Mouse (Mus musculus): Measurements from ENCODE around the gene Pnkd. TPM values are rescaled to one million over a fixed set of nuclear protein-coding genes. Genes with fewer than 3 reads are reported as not detected.

The Pnkd gene
- polyA plus RNA-seq (2015; fragmentation: Illumina TruSeq; extraction: RNeasy Lipid Tissue Mini Kit (QIAGEN cat#74804); ENCODE audit: low read depth, low replicate concordance), result 190 TPM

GRCm38 (mm10) chr1:74284543-74285160, at the start of gene Pnkd, which contains the start of gene Aamp:
TSS of gene Pnkd (plus strand) at chr1:74284930.
TSS of gene Aamp (minus strand) at chr1:74284738.

GRCm38 (mm10) chr1:74235938-74236589, 48.7 kb upstream of the Pnkd start, which contains the start of gene Arpc2:
TSS of gene Arpc2 (plus strand) at chr1:74236084.

GRCm38 (mm10) chr1:74278538-74278937, 6.2 kb upstream of the Pnkd start, which contains the start of gene Gpbar1:
TSS of gene Gpbar1 (plus strand) at chr1:74278550.

GRCm38 (mm10) chr1:74305522-74305921, 20.8 kb downstream of the Pnkd start, which contains the start of gene Tmbim1:
TSS of gene Tmbim1 (minus strand) at chr1:74305622.

GRCm38 (mm10) chr1:74361812-74362211, 77.1 kb downstream of the Pnkd start, which contains the start of gene Catip:
TSS of gene Catip (plus strand) at chr1:74362108.

GRCm38 (mm10) chr1:74374980-74375379, 90.2 kb downstream of the Pnkd start, which contains the start of gene Slc11a1:
TSS of gene Slc11a1 (plus strand) at chr1:74375195.

GRCm38 (mm10) chr1:74390924-74391748, 106.4 kb downstream of the Pnkd start, which contains the start of gene Ctdsp1:
TSS of gene Ctdsp1 (plus strand) at chr1:74391509.

Other genes with a start within 250 kb of the Pnkd start
- 17.1 TPM for gene Tns1, start 160.5 kb upstream of the Pnkd start, polyA plus RNA-seq (2015; fragmentation: Illumina TruSeq; extraction: RNeasy Lipid Tissue Mini Kit (QIAGEN cat#74804); ENCODE audit: low read depth, low replicate concordance)
- not detected for gene Rufy4, start 159.4 kb upstream of the Pnkd start, polyA plus RNA-seq (2015; fragmentation: Illumina TruSeq; extraction: RNeasy Lipid Tissue Mini Kit (QIAGEN cat#74804); ENCODE audit: low read depth, low replicate concordance)
- not detected for gene Cxcr2, start 130.9 kb upstream of the Pnkd start, polyA plus RNA-seq (2015; fragmentation: Illumina TruSeq; extraction: RNeasy Lipid Tissue Mini Kit (QIAGEN cat#74804); ENCODE audit: low read depth, low replicate concordance)
- not detected for gene Cxcr1, start 90.3 kb upstream of the Pnkd start, polyA plus RNA-seq (2015; fragmentation: Illumina TruSeq; extraction: RNeasy Lipid Tissue Mini Kit (QIAGEN cat#74804); ENCODE audit: low read depth, low replicate concordance)
- gene Arpc2, start 48.8 kb upstream of the Pnkd start, polyA plus RNA-seq (2015; fragmentation: Illumina TruSeq; extraction: RNeasy Lipid Tissue Mini Kit (QIAGEN cat#74804); ENCODE audit: low read depth, low replicate concordance), result 293 TPM
- not detected for gene Gpbar1, start 6.4 kb upstream of the Pnkd start, polyA plus RNA-seq (2015; fragmentation: Illumina TruSeq; extraction: RNeasy Lipid Tissue Mini Kit (QIAGEN cat#74804); ENCODE audit: low read depth, low replicate concordance)
- gene Aamp, start 192 bp upstream of the Pnkd start, polyA plus RNA-seq (2015; fragmentation: Illumina TruSeq; extraction: RNeasy Lipid Tissue Mini Kit (QIAGEN cat#74804); ENCODE audit: low read depth, low replicate concordance), result 163 TPM
- gene Tmbim1, start 20.7 kb downstream of the Pnkd start, polyA plus RNA-seq (2015; fragmentation: Illumina TruSeq; extraction: RNeasy Lipid Tissue Mini Kit (QIAGEN cat#74804); ENCODE audit: low read depth, low replicate concordance), result 43.4 TPM
- gene Catip, start 77.2 kb downstream of the Pnkd start, polyA plus RNA-seq (2015; fragmentation: Illumina TruSeq; extraction: RNeasy Lipid Tissue Mini Kit (QIAGEN cat#74804); ENCODE audit: low read depth, low replicate concordance), result 3.0 TPM
- gene Slc11a1, start 90.3 kb downstream of the Pnkd start, polyA plus RNA-seq (2015; fragmentation: Illumina TruSeq; extraction: RNeasy Lipid Tissue Mini Kit (QIAGEN cat#74804); ENCODE audit: low read depth, low replicate concordance), result 5.6 TPM
- gene Ctdsp1, start 106.6 kb downstream of the Pnkd start, polyA plus RNA-seq (2015; fragmentation: Illumina TruSeq; extraction: RNeasy Lipid Tissue Mini Kit (QIAGEN cat#74804); ENCODE audit: low read depth, low replicate concordance), result 21.4 TPM
- 0.31 TPM for gene Vil1, start 124.4 kb downstream of the Pnkd start, polyA plus RNA-seq (2015; fragmentation: Illumina TruSeq; extraction: RNeasy Lipid Tissue Mini Kit (QIAGEN cat#74804); ENCODE audit: low read depth, low replicate concordance)
- 23.2 TPM for gene Cnot9, start 221.1 kb downstream of the Pnkd start, polyA plus RNA-seq (2015; fragmentation: Illumina TruSeq; extraction: RNeasy Lipid Tissue Mini Kit (QIAGEN cat#74804); ENCODE audit: low read depth, low replicate concordance)

Measured in brain, adult 10 weeks (tissue).